Mouse (Mus musculus): ENCODE data around the gene Plxnc1.

GRCm38 (mm10) chr10:94985103-94985502 lies 40.5 kb upstream of the Plxnc1 start:
- TF ChIP-seq CTCF (IDR thresholded peaks at IDR 0.05; ENCODE audit: extremely low read depth, insufficient read depth, insufficient read length, insufficient replicate concordance) (no peak), POLR2A (IDR thresholded peaks at IDR 0.05; ENCODE audit: low read depth, low read length) (no peak)

Measured in spleen, adult 2 months (tissue).